Mouse (Mus musculus) ES-Bruce4 (cell line): ENCODE measurements around the gene Olfr476.
"Not testable (repeated sequence)": the region's sequence is repeated elsewhere in the genome, so short reads cannot be mapped to it uniquely, and the experiment has no call there.

Experiments used
- CTCF ChIP-seq: IDR thresholded peaks from one replicate; pipeline ENCODE4 v1.8.1; 2011; ENCODE audit warnings: low read depth, low read length
- EP300 ChIP-seq: IDR thresholded peaks from 2 replicates; pipeline ENCODE4 v1.6.1; 2011; ENCODE audit warnings: low read depth, low read length; ENCODE audit not compliant: insufficient read depth
- POLR2A ChIP-seq: IDR thresholded peaks from one replicate; pipeline ENCODE4 v1.8.1; 2011; ENCODE audit warnings: low read length; ENCODE audit not compliant: insufficient read depth

DNA sequence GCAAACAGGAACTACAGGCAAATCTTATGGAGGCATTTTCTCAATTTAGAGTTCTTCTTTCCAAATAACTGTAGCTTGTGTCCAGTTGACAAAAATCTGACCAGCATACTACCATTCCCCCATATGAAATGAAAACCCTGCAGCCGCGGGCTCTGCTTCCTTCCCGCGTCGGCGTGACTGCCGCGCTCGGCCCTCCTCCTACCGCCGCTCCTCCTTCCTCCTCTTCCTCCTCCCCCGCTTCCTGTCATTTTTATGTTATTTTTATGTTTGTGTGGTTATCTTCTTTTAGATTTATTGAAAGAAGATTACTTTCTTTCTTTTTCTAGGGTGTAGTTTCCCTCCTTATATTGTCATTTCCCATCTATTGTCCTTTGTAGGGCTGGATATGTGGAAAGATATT, 12.1 kb upstream of the Olfr476 start:
- TF ChIP-seq POLR2A, CTCF, EP300: not testable (repeated sequence)
